Mouse (Mus musculus) heart, adult 18-20 months (tissue): Measurements from ENCODE around the gene Inpp5k. TPM values are rescaled to one million over a fixed set of nuclear protein-coding genes. Genes with fewer than 3 reads are reported as not detected.
"Not testable (repeated sequence)": the region's sequence is repeated elsewhere in the genome, so short reads cannot be mapped to it uniquely, and the experiment has no call there.

Experiments
- DNase-seq, 2 experiments: peaks; one replicate each; pipeline ENCODE4 v3.0.0; 2021 to 2022; ENCODE audit warnings: mixed read lengths in 1 of 2
- total RNA-seq, 2 experiments: library from RNA; stranded (reverse); gene quantifications; 2 replicates each; pipeline ENCODE4 v1.2.3; 2021

Inpp5k gene
- total RNA-seq, 2 experiments from 2014 or later: 24.1 to 28.3 TPM

DNA sequence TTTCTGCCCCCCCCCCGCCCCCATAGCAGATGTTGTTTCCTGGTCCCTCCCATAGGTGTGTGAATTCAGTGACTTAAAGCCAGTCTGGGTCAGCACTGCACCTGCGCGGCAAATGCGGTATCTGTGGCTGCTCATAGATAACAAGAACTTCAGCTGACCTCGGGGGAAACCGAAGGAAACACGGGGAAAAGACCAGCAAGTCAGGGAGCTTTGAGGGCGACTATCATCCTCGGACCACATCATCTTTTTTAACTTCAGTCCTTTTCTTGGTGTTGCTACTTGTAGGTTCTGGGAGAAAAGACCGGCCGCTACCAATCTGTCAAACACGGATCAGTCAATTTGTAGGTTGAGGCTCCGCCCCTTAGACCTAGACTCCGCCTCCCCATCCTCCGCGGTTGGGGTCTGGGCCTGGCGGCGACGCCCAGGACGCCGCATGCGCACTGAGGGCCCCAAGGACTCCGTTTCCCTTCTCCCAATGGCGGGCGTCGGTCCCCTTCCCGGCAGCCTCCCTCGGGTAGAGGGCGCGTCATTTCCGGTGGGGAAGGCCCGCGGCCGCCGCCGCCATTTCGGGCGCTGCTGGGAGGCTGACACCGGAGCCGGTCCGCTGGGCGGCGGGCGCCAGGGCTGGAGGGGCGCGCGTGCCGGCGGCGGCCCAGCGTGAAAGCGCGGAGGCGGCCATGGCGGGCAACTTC lies 48.1 kb downstream of the Inpp5k start, which contains the start of gene Crk:
TSS of gene Crk (plus strand) at position 513 of the 692 bp plus-strand sequence.
- DNase-seq: peak; percentile 99

DNA sequence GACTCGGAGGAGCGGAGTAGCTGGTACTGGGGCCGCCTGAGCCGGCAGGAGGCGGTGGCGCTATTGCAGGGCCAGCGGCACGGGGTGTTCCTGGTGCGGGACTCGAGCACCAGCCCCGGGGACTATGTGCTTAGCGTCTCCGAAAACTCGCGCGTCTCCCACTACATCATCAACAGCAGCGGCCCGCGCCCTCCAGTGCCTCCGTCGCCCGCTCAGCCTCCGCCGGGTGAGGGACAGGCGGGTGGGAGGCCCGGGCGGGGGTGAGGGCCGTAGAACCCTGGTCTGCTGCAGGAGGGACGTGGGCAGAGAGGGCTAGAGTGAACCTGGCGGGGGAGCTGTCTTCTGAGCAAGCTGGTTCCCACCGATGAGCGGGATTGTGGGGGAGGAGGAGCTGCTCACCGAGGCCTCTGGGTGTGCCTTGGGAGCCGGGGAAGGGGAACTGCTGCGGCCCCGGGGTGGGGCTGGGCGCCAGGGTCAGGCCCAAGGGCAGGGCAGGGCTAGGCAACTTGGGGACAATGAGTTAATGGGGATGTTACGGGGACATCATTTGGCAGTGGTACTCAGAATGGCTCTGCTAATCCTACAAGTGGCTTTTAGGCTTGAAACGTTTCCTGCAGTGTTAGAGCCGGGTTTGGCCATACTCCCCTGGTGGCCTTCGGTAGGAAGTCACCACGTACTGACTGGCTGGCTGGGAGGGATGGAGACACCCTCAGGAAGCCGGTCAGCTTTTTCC lies 48.8 kb downstream of the Inpp5k start:
- peak; percentile 77 to 79 for DNase-seq

DNA sequence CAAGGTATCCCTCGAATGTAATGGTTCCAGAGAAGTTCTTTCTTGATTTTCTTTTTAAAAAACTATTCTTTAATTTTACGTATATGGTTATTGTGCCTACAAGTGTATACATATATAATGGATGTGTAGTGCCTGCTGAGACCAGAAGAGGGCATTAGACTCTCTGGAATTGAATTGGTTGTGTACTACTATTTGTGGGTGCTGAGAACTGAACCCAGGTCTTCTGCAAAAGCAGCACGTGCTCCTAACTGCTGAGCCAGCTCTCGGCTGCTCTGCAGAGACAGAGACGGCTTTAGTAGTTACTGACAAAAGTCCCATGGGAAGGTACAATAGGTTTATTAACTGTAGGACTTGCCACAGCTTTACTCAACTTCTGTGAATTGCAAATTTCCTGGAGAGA lies 53.7 kb downstream of the Inpp5k start:
- DNase-seq: no peak

- DNase-seq: no peak
Observed at GRCm38 (mm10) chr11:75684956-75685355, 54.2 kb downstream of the Inpp5k start.

- DNase-seq: no peak
Observed at GRCm38 (mm10) chr11:75687343-75687993, 56.7 kb downstream of the Inpp5k start.

- DNase-seq: no peak
Observed at GRCm38 (mm10) chr11:75688132-75688531, 57.3 kb downstream of the Inpp5k start.

- no peak for DNase-seq
Observed at GRCm38 (mm10) chr11:75689977-75690376, 59.2 kb downstream of the Inpp5k start.

- DNase-seq: no peak
Observed at GRCm38 (mm10) chr11:75691047-75691446, 60.3 kb downstream of the Inpp5k start.

- DNase-seq: no peak
Observed at GRCm38 (mm10) chr11:75693570-75693969, 62.8 kb downstream of the Inpp5k start.

GRCm38 (mm10) chr11:75697464-75697863 lies 66.7 kb downstream of the Inpp5k start:
- not testable (repeated sequence) for DNase-seq

Other genes with a start within 250 kb of the Inpp5k start
- gene Serpinf1, start 208.3 kb upstream of the Inpp5k start, total RNA-seq: 10 to 100 TPM; 16.0 to 21.0 TPM
- gene Serpinf2, start 191.4 kb upstream of the Inpp5k start, total RNA-seq: not detected
- 1 to 10 TPM; 7.6 to 8.3 TPM for gene Wdr81, start 176.3 kb upstream of the Inpp5k start, total RNA-seq
- 1 to 10 TPM; 2.4 to 4.9 TPM for gene Tlcd2, start 169.3 kb upstream of the Inpp5k start, total RNA-seq
- gene Prpf8, start 144.2 kb upstream of the Inpp5k start, total RNA-seq: 10 to 100 TPM; 86.5 to 92.7 TPM
- 10 to 100 TPM; 46.5 to 48.2 TPM for gene Rilp, start 120.9 kb upstream of the Inpp5k start, total RNA-seq
- gene Scarf1, start 117.4 kb upstream of the Inpp5k start, total RNA-seq: 1 to 10 TPM; 6.6 to 6.8 TPM
- gene Slc43a2, start 99.3 kb upstream of the Inpp5k start, total RNA-seq: 10 to 100 TPM; 16.2 to 17.3 TPM
- 100 to 1,000 TPM in 1 of 2 experiments, 10 to 100 TPM in 1; 98.2 to 107 TPM for gene Pitpna, start 42.9 kb upstream of the Inpp5k start, total RNA-seq
- 10 to 100 TPM; 87.2 to 96.1 TPM for gene Myo1c, start 19.5 kb downstream of the Inpp5k start, total RNA-seq
- gene Crk, start 48.3 kb downstream of the Inpp5k start, total RNA-seq: 10 to 100 TPM; 83.6 to 87.8 TPM
- 100 to 1,000 TPM; 547 to 552 TPM for gene Ywhae, start 101.9 kb downstream of the Inpp5k start, total RNA-seq
- 1 to 10 TPM; 1.2 to 2.3 TPM for gene Doc2b, start 165.1 kb downstream of the Inpp5k start, total RNA-seq